ENCODE assay signal across 11 mouse cellular contexts in the genomic region with DNA sequence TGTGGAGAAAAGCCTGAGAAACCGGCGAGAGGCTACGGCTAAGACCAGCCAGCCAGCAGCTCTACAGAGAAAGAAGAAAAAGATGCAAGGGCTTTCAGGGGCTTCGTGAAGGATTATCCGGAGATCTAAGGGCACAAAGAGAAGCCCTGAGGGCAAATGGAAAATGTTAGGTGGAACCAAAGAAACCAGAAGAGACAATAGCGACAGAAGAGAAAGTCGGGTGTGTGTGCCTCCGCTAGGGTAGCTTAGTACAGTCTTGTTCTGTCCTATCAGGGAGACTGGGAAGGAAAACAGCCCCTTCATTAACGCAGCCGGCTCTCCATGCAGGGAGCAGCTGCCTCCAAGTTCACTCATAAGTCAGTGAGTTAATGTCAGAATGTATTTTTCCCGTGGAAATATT.
DNase-seq lines count a peak whose midpoint lies in the region; ATAC-seq and TF ChIP-seq lines count a peak whose summit lies in the region.
"Had no signal": no experiment of that assay in that cellular context is flagged by ENCODE, and none has a peak within 500 bp of the region (broad histone marks: within the 10 kb centered on the region; RNA-seq: fewer than 3 reads in every experiment).

No protein-coding gene starts in this region.

- H3K36me3 ChIP-seq in ES-E14 (ENCODE audit: control insufficient read depth, insufficient read depth, low read length, poor library complexity, severe bottlenecking), result no peaks in the 10 kb centered on the region
- H3K36me3 ChIP-seq in forebrain, embryonic 13.5 days (ENCODE audit: poor library complexity, severe bottlenecking), result no peaks in the 10 kb centered on the region
- no peaks in the 10 kb centered on the region for H3K36me3 ChIP-seq in midbrain, embryonic 14.5 days (ENCODE audit: control insufficient read depth, insufficient read depth, low read length)

- 13% methylated on average over 11 of the region's 11 CpGs for WGBS in forebrain, embryonic 13.5 days
- WGBS in midbrain, embryonic 14.5 days, result 25% methylated on average over 11 of the region's 11 CpGs
- WGBS in cerebellum, adult 2 months, result 39% methylated on average over 11 of the region's 11 CpGs

- ATAC-seq in forebrain, embryonic 13.5 days, result no peak
- no peak for ATAC-seq in midbrain, embryonic 14.5 days (ENCODE audit: low FRiP score, low TSS enrichment)
- no peak for ATAC-seq in megakaryocyte-erythroid progenitor cell, adult 5-6 weeks (replicated peaks; ENCODE audit: low FRiP score, low TSS enrichment, poor library complexity, severe bottlenecking)

- no peak overlapping the region for H3K9ac ChIP-seq in ES-E14 (ENCODE audit: insufficient read depth, low read depth, low read length, poor library complexity, severe bottlenecking)
- peak overlapping the region; percentile 21; the same call in 1 of the 2 replicates for H3K9ac ChIP-seq in forebrain, embryonic 13.5 days
- H3K9ac ChIP-seq in midbrain, embryonic 14.5 days (replicated peaks; ENCODE audit: low read length), result no peak overlapping the region

- H3K4me3 ChIP-seq in ES-E14 (ENCODE audit: insufficient read depth in 1 of 2, low read depth in 1 of 2, low read length in 2 of 2, poor library complexity in 1 of 2, severe bottlenecking in 1 of 2), result no peak overlapping the region
- peak overlapping the region; percentile 14; the same call in 1 of the 2 replicates for H3K4me3 ChIP-seq in forebrain, embryonic 13.5 days
- H3K4me3 ChIP-seq in midbrain, embryonic 14.5 days (replicated peaks; ENCODE audit: low read depth, low read length), result no peak overlapping the region
- H3K4me3 ChIP-seq in cerebellum, adult 2 months (replicated peaks; ENCODE audit: insufficient read depth, low read depth, low read length), result no peak overlapping the region

- TF ChIP-seq CTCF in cerebellum, adult 2 months (IDR thresholded peaks at IDR 0.05; ENCODE audit: borderline replicate concordance, insufficient read depth, low read depth, low read length), result no peak

- peak overlapping the region; percentile 51 for H3K4me2 ChIP-seq in forebrain, embryonic 13.5 days
- peak overlapping the region; percentile 25 for H3K4me2 ChIP-seq in midbrain, embryonic 14.5 days (ENCODE audit: low read length)

- H3K27me3 ChIP-seq in forebrain, embryonic 13.5 days, result no peaks in the 10 kb centered on the region; the same call in 1 of the 2 replicates
- H3K27me3 ChIP-seq in midbrain, embryonic 14.5 days (ENCODE audit: control insufficient read depth, insufficient read depth, low read length), result no peaks in the 10 kb centered on the region
- no peaks in the 10 kb centered on the region for H3K27me3 ChIP-seq in cerebellum, adult 2 months (ENCODE audit: control insufficient read depth, insufficient read depth, low read length)

- in situ Hi-C loops in ES-E14 (cut with MboI; ENCODE audit: low sequenced_read_pairs in 2 of 2, unreplicated experiment in 2 of 2), result no loop called here

- no peak for TF ChIP-seq POLR2A in cerebellum, adult 2 months (IDR thresholded peaks at IDR 0.05; ENCODE audit: borderline replicate concordance, insufficient read depth, low read length)

- H3K4me1 ChIP-seq in ES-E14 (ENCODE audit: control insufficient read depth in 2 of 2, insufficient read depth in 2 of 2, low read length in 2 of 2, poor library complexity in 1 of 2), result no peaks in the 10 kb centered on the region; a peak in 1 of 4 replicates
- peaks cover 35% of the 10 kb centered on the region for H3K4me1 ChIP-seq in forebrain, embryonic 13.5 days
- H3K4me1 ChIP-seq in midbrain, embryonic 14.5 days (ENCODE audit: control insufficient read depth, insufficient read depth, low read length), result no peaks in the 10 kb centered on the region; the same call in 1 of the 2 replicates
- H3K4me1 ChIP-seq in cerebellum, adult 2 months (ENCODE audit: control insufficient read depth, insufficient read depth, low read length), result no peaks in the 10 kb centered on the region

- H3K27ac ChIP-seq in ES-E14 (ENCODE audit: insufficient read depth, low read depth, low read length, poor library complexity, severe bottlenecking), result no peak overlapping the region
- no peak overlapping the region for H3K27ac ChIP-seq in forebrain, embryonic 13.5 days
- H3K27ac ChIP-seq in midbrain, embryonic 14.5 days (replicated peaks; ENCODE audit: low read depth, low read length), result no peak overlapping the region
- no peak overlapping the region for H3K27ac ChIP-seq in cerebellum, adult 2 months (ENCODE audit: insufficient read depth, low read length)

- DNase-seq in ES-E14 (ENCODE audit: low read depth, low spot score), result peak; percentile 60
- DNase-seq in WW6 (ENCODE audit: low read depth, low spot score), result peak; percentile 7
- DNase-seq in midbrain, embryonic 14.5 days, result peak; percentile 64
- no peak for DNase-seq in cerebellum, adult 2 months
- no peak for DNase-seq in c-Kit-positive CD71-positive TER-119-positive erythroid progenitor cells, embryonic 14.5 days (ENCODE audit: low spot score)
- DNase-seq: heart, postnatal 36 days; kidney, adult 8-10 months; lung, postnatal 10 days; thymus, postnatal 4 days had no signal

- no peaks in the 10 kb centered on the region for H3K9me3 ChIP-seq in ES-E14 (ENCODE audit: control insufficient read depth, insufficient read depth, low read depth, low read length)
- no peaks in the 10 kb centered on the region for H3K9me3 ChIP-seq in forebrain, embryonic 13.5 days (replicated peaks)
- H3K9me3 ChIP-seq in midbrain, embryonic 14.5 days (ENCODE audit: control insufficient read depth, low read length), result no peaks in the 10 kb centered on the region

TF ChIP-seq in ES-E14, 5 proteins besides CTCF, POLR2A, EP300 and RAD21:
- TF ChIP-seq ZC3H11A (IDR thresholded peaks at IDR 0.05; ENCODE audit: borderline replicate concordance, low read depth, low read length) (no peak), CHD2 (IDR thresholded peaks at IDR 0.05; ENCODE audit: low read depth, low read length) (no peak), ZNF384 (IDR thresholded peaks at IDR 0.05; ENCODE audit: low read depth, low read length) (no peak), HCFC1 (IDR thresholded peaks at IDR 0.05; ENCODE audit: borderline replicate concordance, insufficient read depth, low read length) (no peak), MAFK (IDR thresholded peaks at IDR 0.05; ENCODE audit: insufficient read depth, low read depth, low read length) (no peak)
TF ChIP-seq in ES-E14: peak in this region for 0.

Comparison
In these comparisons a context has a peak if more than half of its experiments do, and no peak if none do; other contexts are left out.
1. DNase-seq: peak in ES-E14 (single experiment), WW6 (single experiment) and midbrain, embryonic 14.5 days (single experiment); none in cerebellum, adult 2 months (0 of 2) and c-Kit-positive CD71-positive TER-119-positive erythroid progenitor cells, embryonic 14.5 days (single experiment).